Mouse (Mus musculus) liver, embryonic 14.5 days (tissue): ENCODE data around the gene Pecr.

Experiments
- CTCF ChIP-seq: IDR thresholded peaks from 2 replicates; pipeline ENCODE4 v1.5.1; 2016; ENCODE audit warnings: antibody characterized with exemption, low read depth, control low read depth
- EP300 ChIP-seq: IDR thresholded peaks from 2 replicates; pipeline ENCODE4 v1.6.1; 2016; ENCODE audit warnings: antibody characterized with exemption, low read depth

DNA sequence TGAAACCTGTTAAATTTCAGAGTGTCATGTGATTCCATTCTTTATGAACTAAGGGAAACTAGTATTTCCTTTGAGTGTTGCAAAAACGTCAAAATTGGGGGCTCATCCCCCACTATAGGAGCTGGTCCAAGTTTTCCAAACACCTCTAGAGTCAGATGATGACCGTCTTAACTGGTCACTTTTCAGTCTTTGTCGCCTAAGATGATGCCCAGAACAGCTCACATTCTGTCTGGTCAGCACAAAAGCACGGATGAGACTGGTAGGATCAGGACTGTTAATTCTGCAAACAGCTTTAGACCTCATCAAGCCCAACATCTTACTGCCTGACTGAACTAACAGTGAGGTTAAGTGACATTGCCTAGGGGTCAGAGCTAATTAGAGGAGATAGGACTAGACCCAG is 24.8 kb upstream of the Pecr start:
- TF ChIP-seq CTCF (no peak), EP300 (no peak)
